Mouse (Mus musculus) stomach, postnatal 0 days (tissue): ENCODE measurements around the gene Lgi1. TPM values are rescaled to one million over a fixed set of nuclear protein-coding genes. Genes with fewer than 3 reads are reported as not detected.

Experiments used
- ATAC-seq: fragments of 200-750 bp; cut with Nextera tagmentation; 2 replicates; pipeline ENCODE4 v1.8.0; 2017; ENCODE audit not compliant: low FRiP score, low TSS enrichment
- DNase-seq: peaks from one replicate; pipeline ENCODE4 v3.0.0-alpha.2; 2016; ENCODE audit warnings: low spot score
- H3K27ac ChIP-seq: fragments of 300-500 bp; sonication (generic); replicated peaks from 2 replicates; pipeline ENCODE4 v1.5.1; 2014; ENCODE audit warnings: mild to moderate bottlenecking, control low read depth
- H3K27me3 ChIP-seq: fragments of 300-500 bp; sonication (generic); 2 replicates; pipeline ENCODE4 v1.6.1; 2014; ENCODE audit warnings: low read length; ENCODE audit not compliant: control insufficient read depth, insufficient read depth
- H3K36me3 ChIP-seq: fragments of 300-500 bp; sonication (generic); 2 replicates; pipeline ENCODE4 v1.6.1; 2014; ENCODE audit warnings: low read length, mixed read lengths; ENCODE audit not compliant: control insufficient read depth, insufficient read depth
- H3K4me1 ChIP-seq: fragments of 300-500 bp; sonication (generic); replicated peaks from 2 replicates; pipeline ENCODE4 v1.6.1; 2014; ENCODE audit warnings: antibody characterized with exemption; ENCODE audit not compliant: control insufficient read depth, insufficient read depth
- H3K4me2 ChIP-seq: fragments of 300-500 bp; sonication (generic); replicated peaks from 2 replicates; pipeline ENCODE4 v1.6.1; 2014; ENCODE audit warnings: low read depth, mild to moderate bottlenecking, control low read depth, moderate library complexity
- H3K4me3 ChIP-seq: fragments of 300-500 bp; sonication (generic); 2 replicates; pipeline ENCODE4 v1.5.1; 2014; ENCODE audit warnings: low read depth, low read length, control low read depth
- H3K9ac ChIP-seq: fragments of 300-500 bp; sonication (generic); 2 replicates; pipeline ENCODE4 v1.6.1; 2014; ENCODE audit warnings: mild to moderate bottlenecking, low read length, control low read depth, mixed read lengths
- H3K9me3 ChIP-seq: fragments of 300-500 bp; sonication (generic); 2 replicates; pipeline ENCODE4 v1.6.1; 2016; ENCODE audit warnings: low read length; ENCODE audit not compliant: control insufficient read depth
- CTCF ChIP-seq: IDR thresholded peaks from 2 replicates; pipeline ENCODE4 v1.5.1; 2016; ENCODE audit warnings: antibody characterized with exemption, low read depth, mild to moderate bottlenecking, moderate library complexity
- EP300 ChIP-seq: optimal IDR thresholded peaks from 2 replicates; pipeline ENCODE3; 2016; ENCODE audit warnings: antibody characterized with exemption
- WGBS: fragments of 180-500 bp; shearing (Covaris S2); extraction: QIAGEN DNeasy Blood & Tissue Kit; methylation state at CpG from one replicate; pipeline ENCODE4 v1.1.7; 2014; 5-methylcytosine and 5-hydroxymethylcytosine counted together
- polyA plus RNA-seq: library from polyadenylated mRNA; unstranded; fragments of >200 nt; fragmentation: Nextera tagmentation; extraction: Ambion mirVana; gene quantifications from 2 replicates; pipeline ENCODE4 v1.2.1, GENCODE M21; 2015

Lgi1 gene
- polyA plus RNA-seq, 1 experiment from 2014 or later, result 1.0 TPM

GRCm38 (mm10) chr19:38228699-38229098 lies 35.6 kb upstream of the Lgi1 start:
- H3K4me2 ChIP-seq, result no peak overlapping the region
- TF ChIP-seq CTCF (peak; percentile 44), EP300 (no peak)
- DNase-seq (no peak), ATAC-seq (no peak)
- H3K36me3 ChIP-seq, result no peaks in the 10 kb centered on the region
- no peak overlapping the region for H3K4me3 ChIP-seq
- no peaks in the 10 kb centered on the region for H3K4me1 ChIP-seq
- no peaks in the 10 kb centered on the region for H3K27me3 ChIP-seq
- H3K27ac ChIP-seq, result no peak overlapping the region
- WGBS, result 54% methylated on average over 2 of the region's 2 CpGs
- H3K9me3 ChIP-seq, result no peaks in the 10 kb centered on the region
- H3K9ac ChIP-seq, result no peak overlapping the region

GRCm38 (mm10) chr19:38232087-38232486 lies 32.2 kb upstream of the Lgi1 start:
- Histone ChIP-seq H3K36me3 (no peaks in the 10 kb centered on the region), H3K4me3 (no peak overlapping the region), H3K4me1 (no peaks in the 10 kb centered on the region), H3K4me2 (no peak overlapping the region), H3K9ac (no peak overlapping the region), H3K9me3 (no peaks in the 10 kb centered on the region), H3K27me3 (no peaks in the 10 kb centered on the region), H3K27ac (no peak overlapping the region)
- DNase-seq (no peak), ATAC-seq (no peak)
- 46% methylated on average over 8 of the region's 8 CpGs for WGBS
- TF ChIP-seq EP300 (no peak), CTCF (no peak)

DNA sequence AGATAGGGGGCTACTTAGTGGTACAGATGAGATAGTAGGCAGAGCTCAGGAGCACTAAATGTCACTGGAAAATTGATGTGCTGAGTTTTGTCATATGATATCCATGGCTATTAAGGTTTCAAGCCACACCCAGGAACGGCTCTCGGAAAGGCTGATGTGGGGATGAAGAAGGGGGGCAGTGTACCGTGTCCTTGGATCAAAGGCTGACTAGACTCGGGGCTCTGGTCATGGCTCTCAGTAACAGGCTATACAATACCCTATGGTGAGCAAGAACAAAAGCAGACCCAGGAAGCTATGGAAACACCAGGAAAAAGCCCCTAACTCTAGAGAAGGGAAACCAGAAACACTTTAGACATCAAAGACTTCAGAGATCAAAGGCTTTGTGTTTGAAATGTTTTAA lies 31.8 kb upstream of the Lgi1 start:
- Histone ChIP-seq H3K9me3 (no peaks in the 10 kb centered on the region), H3K9ac (no peak overlapping the region), H3K36me3 (no peaks in the 10 kb centered on the region), H3K4me3 (no peak overlapping the region), H3K27ac (no peak overlapping the region), H3K27me3 (no peaks in the 10 kb centered on the region), H3K4me2 (no peak overlapping the region), H3K4me1 (no peaks in the 10 kb centered on the region)
- 17% methylated on average over 4 of the region's 4 CpGs for WGBS
- DNase-seq, result no peak
- ATAC-seq, result no peak
- TF ChIP-seq CTCF (no peak), EP300 (no peak)

- H3K9ac ChIP-seq, result no peak overlapping the region
- H3K36me3 ChIP-seq, result no peaks in the 10 kb centered on the region
- WGBS, result 63% methylated on average over 5 of the region's 5 CpGs
- no peak for ATAC-seq
- H3K27me3 ChIP-seq, result no peaks in the 10 kb centered on the region
- no peak overlapping the region for H3K27ac ChIP-seq
- H3K4me1 ChIP-seq, result no peaks in the 10 kb centered on the region
- TF ChIP-seq EP300 (no peak), CTCF (no peak)
- no peak overlapping the region for H3K4me2 ChIP-seq
- H3K4me3 ChIP-seq, result no peak overlapping the region
- H3K9me3 ChIP-seq, result no peaks in the 10 kb centered on the region
- peak; percentile 10 for DNase-seq
These were observed 27.8 kb upstream of the Lgi1 start for GRCm38 (mm10) chr19:38236526-38236925.

GRCm38 (mm10) chr19:38237834-38238212 lies 26.5 kb upstream of the Lgi1 start:
- no peak for TF ChIP-seq EP300
- Histone ChIP-seq H3K4me2 (no peak overlapping the region), H3K4me3 (no peak overlapping the region), H3K27ac (no peak overlapping the region), H3K36me3 (no peaks in the 10 kb centered on the region), H3K4me1 (no peaks in the 10 kb centered on the region), H3K9me3 (no peaks in the 10 kb centered on the region), H3K27me3 (no peaks in the 10 kb centered on the region), H3K9ac (no peak overlapping the region)
- peak; percentile 74 for DNase-seq
- peak; percentile 85 for ATAC-seq
- 34% methylated on average over 3 of the region's 3 CpGs for whole genome bisulfite sequencing

DNA sequence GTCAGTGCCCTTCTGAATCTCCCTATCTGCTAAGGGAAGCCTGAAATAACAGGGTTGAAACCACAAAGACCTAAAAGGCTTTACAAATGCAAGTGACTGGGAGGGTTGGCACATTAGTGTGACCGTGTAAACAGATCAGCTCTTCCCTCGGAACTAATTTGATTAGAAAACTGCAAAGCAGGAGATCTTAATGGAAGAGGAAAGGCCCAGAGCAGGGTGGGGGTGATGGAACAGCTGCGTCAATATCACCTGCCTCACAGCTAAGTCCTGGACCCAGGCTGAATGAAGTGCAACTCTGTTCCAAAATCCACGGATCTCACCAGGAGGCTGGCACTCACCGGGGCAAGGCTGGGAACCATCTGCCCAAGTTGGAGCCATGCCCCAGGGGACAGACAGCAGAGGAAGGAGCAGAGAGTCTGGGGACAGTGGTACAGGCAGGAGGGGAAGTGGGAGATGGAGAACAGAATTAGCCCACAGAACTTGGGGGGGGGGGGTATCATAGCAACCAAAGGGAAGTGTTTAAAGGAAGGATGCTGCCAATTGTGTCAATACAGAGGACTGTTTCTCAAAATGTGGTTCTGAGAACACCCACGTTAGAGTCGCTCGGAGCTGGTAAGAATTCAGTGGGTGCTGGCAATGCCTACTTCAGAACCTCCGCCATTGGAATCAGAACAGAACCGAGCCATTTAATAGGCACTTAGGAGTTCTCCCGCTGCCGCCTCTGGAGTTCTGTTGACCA lies 26.0 kb upstream of the Lgi1 start:
- no peak for TF ChIP-seq CTCF
- 66% methylated on average over 12 of the region's 12 CpGs for WGBS
- ATAC-seq, result peak; percentile 33

More for the DNA sequence above, 26.0 kb upstream of the Lgi1 start:
- Histone ChIP-seq H3K27me3 (no peaks in the 10 kb centered on the region), H3K4me3 (no peak overlapping the region), H3K36me3 (no peaks in the 10 kb centered on the region), H3K27ac (no peak overlapping the region), H3K9me3 (no peaks in the 10 kb centered on the region), H3K9ac (no peak overlapping the region), H3K4me2 (no peak overlapping the region), H3K4me1 (no peaks in the 10 kb centered on the region)
- DNase-seq, result peak; percentile 15
